Mouse (Mus musculus): ENCODE measurements around the gene Smtnl1.

GRCm38 (mm10) chr2:84838593-84838949 lies 16.1 kb upstream of the Smtnl1 start, which contains the start of gene Slc43a1:
- TF ChIP-seq POLR2AphosphoS2 (IDR thresholded peaks at IDR 0.05; ENCODE audit: low read length), result no peak
- no peak for TF ChIP-seq MAZ (IDR thresholded peaks at IDR 0.05; ENCODE audit: low read depth, low read length)
- TF ChIP-seq EP300 (IDR thresholded peaks at IDR 0.05; ENCODE audit: low read depth in 1 of 2, low read length in 2 of 2), result no peak
- TF ChIP-seq ZMIZ1 (IDR thresholded peaks at IDR 0.05; ENCODE audit: low read depth, low read length), result no peak

Measured in MEL (cell line).